Mouse (Mus musculus) liver, postnatal 0 days (tissue): ENCODE data around the gene Sorcs2. TPM values are rescaled to one million over a fixed set of nuclear protein-coding genes. Genes with fewer than 3 reads are reported as not detected.

Source experiments
- ATAC-seq: fragments of 200-750 bp; cut with Nextera tagmentation; 2 replicates; pipeline ENCODE4 v1.8.0; 2017; ENCODE audit warnings: mild to moderate bottlenecking, moderate library complexity
- DNase-seq: peaks from one replicate; pipeline ENCODE4 v3.0.0-alpha.2; 2016
- H3K27ac ChIP-seq: fragments of 300-500 bp; sonication (generic); 2 replicates; pipeline ENCODE4 v1.5.1; 2014; ENCODE audit warnings: antibody characterized with exemption, moderate library complexity, mild to moderate bottlenecking, low read depth
- H3K27me3 ChIP-seq: fragments of 300-500 bp; sonication (generic); 2 replicates; pipeline ENCODE4 v1.6.1; 2014; ENCODE audit warnings: low read length, control low read depth, mixed read lengths; ENCODE audit not compliant: insufficient read depth
- H3K36me3 ChIP-seq: fragments of 300-500 bp; sonication (generic); replicated peaks from 2 replicates; pipeline ENCODE4 v1.6.1; 2014; ENCODE audit warnings: mild to moderate bottlenecking, control low read depth, low read length, moderate library complexity, mixed read lengths; ENCODE audit not compliant: insufficient read depth
- H3K4me1 ChIP-seq: fragments of 300-500 bp; sonication (generic); 2 replicates; pipeline ENCODE4 v1.6.1; 2014; ENCODE audit warnings: antibody characterized with exemption, mild to moderate bottlenecking, control low read depth; ENCODE audit not compliant: insufficient read depth
- H3K4me2 ChIP-seq: fragments of 300-500 bp; sonication (generic); 2 replicates; pipeline ENCODE4 v1.6.1; 2014; ENCODE audit warnings: low read depth, mild to moderate bottlenecking, low read length, moderate library complexity, mixed read lengths
- H3K4me3 ChIP-seq: fragments of 300-500 bp; sonication (generic); 2 replicates; pipeline ENCODE4 v1.5.1; 2014; ENCODE audit warnings: low read depth, low read length
- H3K9ac ChIP-seq: fragments of 300-500 bp; sonication (generic); replicated peaks from 2 replicates; pipeline ENCODE4 v1.6.1; 2014; ENCODE audit warnings: mild to moderate bottlenecking, moderate library complexity
- H3K9me3 ChIP-seq: fragments of 300-500 bp; sonication (generic); 2 replicates; pipeline ENCODE4 v1.6.1; 2016; ENCODE audit warnings: mild to moderate bottlenecking, control low read depth, low read length, mixed read lengths
- CTCF ChIP-seq: sonication (generic); IDR thresholded peaks from 2 replicates; pipeline ENCODE4 v1.5.1; 2016; ENCODE audit warnings: antibody characterized with exemption, low read depth
- EP300 ChIP-seq: IDR thresholded peaks from 2 replicates; pipeline ENCODE4 v1.6.1; 2016; ENCODE audit warnings: antibody characterized with exemption, low read depth, mild to moderate bottlenecking
- WGBS: fragments of 180-500 bp; shearing (Covaris S2); extraction: QIAGEN DNeasy Blood & Tissue Kit; methylation state at CpG from one replicate; pipeline ENCODE4 v1.1.7; 2014; ENCODE audit not compliant: insufficient replicate concordance; 5-methylcytosine and 5-hydroxymethylcytosine counted together
- polyA plus RNA-seq: library from polyadenylated mRNA; unstranded; fragments of >200 nt; fragmentation: Nextera tagmentation; extraction: Ambion mirVana; gene quantifications from 2 replicates; pipeline ENCODE4 v1.2.1, GENCODE M21; 2015

Sorcs2 gene
- polyA plus RNA-seq, 1 experiment from 2014 or later = 0.33 TPM

- Histone ChIP-seq H3K9me3 (no peaks in the 10 kb centered on the region), H3K9ac (no peak overlapping the region), H3K4me2 (no peak overlapping the region), H3K27ac (peak overlapping the region; percentile 64), H3K4me1 (peaks cover 7% of the 10 kb centered on the region), H3K36me3 (no peaks in the 10 kb centered on the region), H3K27me3 (no peaks in the 10 kb centered on the region), H3K4me3 (no peak overlapping the region)
- WGBS = 43% methylated on average over 19 of the region's 19 CpGs
- TF ChIP-seq EP300 = no peak
- TF ChIP-seq CTCF = no peak
- ATAC-seq (no peak), DNase-seq (peak; percentile 35)
Measured at GRCm38 (mm10) chr5:36374221-36375050, 23.5 kb downstream of the Sorcs2 start.

- peaks cover 13% of the 10 kb centered on the region for H3K4me1 ChIP-seq
- no peaks in the 10 kb centered on the region for H3K9me3 ChIP-seq
- DNase-seq (peak; percentile 50), ATAC-seq (peak; percentile 55)
- TF ChIP-seq CTCF = no peak
- no peak; the same call in 1 of the 2 replicates for TF ChIP-seq EP300
- no peaks in the 10 kb centered on the region for H3K27me3 ChIP-seq
- peak overlapping the region; percentile 64 for H3K27ac ChIP-seq
- no peaks in the 10 kb centered on the region for H3K36me3 ChIP-seq
- WGBS = 20% methylated on average over 11 of the region's 11 CpGs
- H3K4me3 ChIP-seq = no peak overlapping the region
- no peak overlapping the region for H3K4me2 ChIP-seq
- H3K9ac ChIP-seq = no peak overlapping the region
Measured at GRCm38 (mm10) chr5:36373246-36373891, 24.6 kb downstream of the Sorcs2 start.

GRCm38 (mm10) chr5:36371731-36372130 is 26.2 kb downstream of the Sorcs2 start:
- Histone ChIP-seq H3K9ac (no peak overlapping the region), H3K27ac (no peak overlapping the region), H3K4me1 (peaks cover 13% of the 10 kb centered on the region), H3K9me3 (no peaks in the 10 kb centered on the region), H3K27me3 (no peaks in the 10 kb centered on the region), H3K4me2 (no peak overlapping the region), H3K36me3 (no peaks in the 10 kb centered on the region), H3K4me3 (no peak overlapping the region)
- WGBS = 46% methylated on average over 5 of the region's 5 CpGs
- ATAC-seq (no peak), DNase-seq (no peak)
- TF ChIP-seq CTCF (no peak), EP300 (no peak)

GRCm38 (mm10) chr5:36369261-36369684 is 28.7 kb downstream of the Sorcs2 start:
- Histone ChIP-seq H3K36me3 (no peaks in the 10 kb centered on the region), H3K27ac (no peak overlapping the region), H3K4me2 (no peak overlapping the region), H3K9ac (no peak overlapping the region), H3K4me3 (no peak overlapping the region), H3K4me1 (peaks cover 13% of the 10 kb centered on the region), H3K27me3 (no peaks in the 10 kb centered on the region), H3K9me3 (no peaks in the 10 kb centered on the region)
- no peak for ATAC-seq
- no peak for DNase-seq
- 42% methylated on average over 1 of the region's 1 CpGs for WGBS
- TF ChIP-seq CTCF = no peak
- no peak for TF ChIP-seq EP300

GRCm38 (mm10) chr5:36368511-36369135 is 29.3 kb downstream of the Sorcs2 start:
- no peak for TF ChIP-seq CTCF
- TF ChIP-seq EP300 = no peak
- ATAC-seq (no peak), DNase-seq (no peak)
- Histone ChIP-seq H3K36me3 (no peaks in the 10 kb centered on the region), H3K27me3 (no peaks in the 10 kb centered on the region), H3K4me1 (peaks cover 13% of the 10 kb centered on the region), H3K4me3 (no peak overlapping the region), H3K9me3 (no peaks in the 10 kb centered on the region), H3K9ac (no peak overlapping the region), H3K4me2 (no peak overlapping the region), H3K27ac (no peak overlapping the region)
- WGBS = 58% methylated on average over 7 of the region's 7 CpGs

- WGBS = 84% methylated on average over 6 of the region's 6 CpGs
- Histone ChIP-seq H3K9me3 (no peaks in the 10 kb centered on the region), H3K9ac (no peak overlapping the region), H3K27me3 (no peaks in the 10 kb centered on the region), H3K36me3 (no peaks in the 10 kb centered on the region), H3K4me1 (peaks cover 15% of the 10 kb centered on the region), H3K4me3 (no peak overlapping the region), H3K27ac (no peak overlapping the region), H3K4me2 (no peak overlapping the region)
- ATAC-seq (no peak), DNase-seq (no peak)
- no peak for TF ChIP-seq CTCF
- no peak for TF ChIP-seq EP300
Measured at GRCm38 (mm10) chr5:36367911-36368310, 30.0 kb downstream of the Sorcs2 start.
